ENCODE assay signal across 22 mouse cellular contexts in genomic region chr16:52399112-52399511, GRCm38 (mm10).
"Had no signal": no experiment of that assay in that cellular context is flagged by ENCODE, and none has a peak within 500 bp of the region (broad histone marks: within the 10 kb centered on the region; RNA-seq: fewer than 3 reads in every experiment).

No protein-coding gene starts in this region.

- DNase-seq: heart, postnatal 10 days; heart, postnatal 14 days; heart, postnatal 36 days; heart, postnatal 4 days; kidney, adult 11 months; kidney, adult 18-20 months; kidney, adult 2 months; kidney, adult 8-10 months; kidney, adult 9 months; kidney, postnatal 10 days; kidney, postnatal 14 days; kidney, postnatal 25 days; kidney, postnatal 36 days; kidney, postnatal 4 days; layer of hippocampus, adult 9-11 months; layer of hippocampus, postnatal 36 days had no signal

- ATAC-seq: hindbrain, embryonic 16.5 days; hindbrain, postnatal 0 days; inflammation-experienced regulatory T-cells, adult 6 months; intestine, embryonic 15.5 days; intestine, embryonic 16.5 days; intestine, postnatal 0 days had no signal
